Mouse (Mus musculus) megakaryocyte, embryonic 14.5 days (primary cell): Measurements from ENCODE around the gene Il12b.

Experiments used
- FLI1 ChIP-seq: IDR thresholded peaks from 2 replicates; pipeline ENCODE4 v1.6.1; 2012; ENCODE audit warnings: low read length, inconsistent platforms, mixed read lengths
- GATA1 ChIP-seq: IDR thresholded peaks from 3 replicates; pipeline ENCODE4 v1.6.1; 2012; ENCODE audit warnings: mixed read lengths, low read length, inconsistent platforms, borderline replicate concordance

- TF ChIP-seq FLI1, result no peak
- TF ChIP-seq GATA1, result no peak
These were observed 5.2 kb downstream of the Il12b start for GRCm38 (mm10) chr11:44405113-44405512.
